Mouse (Mus musculus) MEL (cell line): ENCODE results near the gene Srsf6.

Source experiments
- CHD1 ChIP-seq: IDR thresholded peaks from 2 replicates; pipeline ENCODE4 v1.6.1; 2012; ENCODE audit warnings: low read depth, mild to moderate bottlenecking, inconsistent platforms, low read length, improper control_type of control experiment
- CTCF ChIP-seq, 3 experiments: IDR thresholded peaks in 2 of 3; conservative IDR thresholded peaks in 1 of 3; 2 replicates each; pipeline ENCODE4 v1.5.1; 2011 to 2012; ENCODE audit warnings: low read length in 3 of 3, low read depth in 2 of 3, mild to moderate bottlenecking in 2 of 3, improper control_type of control experiment in 1 of 3, inconsistent platforms in 1 of 3, mixed read lengths in 1 of 3, moderate library complexity in 1 of 3; ENCODE audit not compliant: control insufficient read depth in 1 of 3, insufficient read depth in 1 of 3, poor library complexity in 1 of 3, severe bottlenecking in 1 of 3
- MEF2A ChIP-seq: IDR thresholded peaks from 2 replicates; pipeline ENCODE4 v1.6.1; 2014; ENCODE audit warnings: low read depth, mild to moderate bottlenecking, inconsistent platforms, low read length, improper control_type of control experiment; ENCODE audit not compliant: poor library complexity, insufficient replicate concordance, severe bottlenecking; ENCODE audit errors: extremely low read depth
- NRF1 ChIP-seq: IDR thresholded peaks from 2 replicates; pipeline ENCODE4 v1.6.1; 2014; ENCODE audit warnings: low read depth, mild to moderate bottlenecking, inconsistent platforms, low read length, improper control_type of control experiment, moderate library complexity; ENCODE audit not compliant: poor library complexity, insufficient read depth, severe bottlenecking
- POLR2A ChIP-seq, 2 experiments: IDR thresholded peaks; 2 replicates each; pipeline ENCODE4 v1.6.1; 2011 to 2012; ENCODE audit warnings: low read length in 2 of 2, mild to moderate bottlenecking in 2 of 2, control low read depth in 1 of 2, improper control_type of control experiment in 1 of 2, low read depth in 1 of 2, moderate library complexity in 1 of 2; ENCODE audit not compliant: control insufficient read depth in 1 of 2, insufficient read depth in 1 of 2, poor library complexity in 1 of 2
- POLR2AphosphoS2 ChIP-seq: IDR thresholded peaks from 2 replicates; pipeline ENCODE4 v1.6.1; 2011; ENCODE audit warnings: low read length, improper control_type of control experiment

- TF ChIP-seq CHD1 (no peak), NRF1 (no peak), CTCF (IDR thresholded peaks at IDR 0.05 in 2 of 3, conservative IDR thresholded peaks at IDR 0.05 in 1 of 3; ENCODE audit: control insufficient read depth in 1 of 3, insufficient read depth in 1 of 3, low read depth in 2 of 3, low read length in 3 of 3, poor library complexity in 1 of 3, severe bottlenecking in 1 of 3) (peak; percentile 5 to 33 (median 6); a peak in 2 of 6 replicates), POLR2AphosphoS2 (no peak), MEF2A (no peak), POLR2A (IDR thresholded peaks at IDR 0.05; ENCODE audit: control insufficient read depth in 1 of 2, insufficient read depth in 1 of 2, low read depth in 1 of 2, low read length in 2 of 2, poor library complexity in 1 of 2) (no peak)
Measured at GRCm38 (mm10) chr2:162956843-162957242, 25.5 kb downstream of the Srsf6 start.
